Mouse (Mus musculus): Measurements from ENCODE around the gene Eci3. TPM values are rescaled to one million over a fixed set of nuclear protein-coding genes. Genes with fewer than 3 reads are reported as not detected.
A peak's percentile ranks its signal among the peaks of the same experiment; 100 is the strongest.
"Not testable (repeated sequence)": the region's sequence is repeated elsewhere in the genome, so short reads cannot be mapped to it uniquely, and the experiment has no call there.

Eci3 gene
- 0.21 TPM in 1 of 2 replicates, not detected in the other for polyA plus RNA-seq (2015; fragmentation: Nextera tagmentation; extraction: Ambion mirVana)

- Histone ChIP-seq H3K9ac (peak within 1 kb of the TSS; percentile 46), H3K9me3 (replicated peaks) (no peaks in the 10 kb centered on the region), H3K36me3 (ENCODE audit: poor library complexity, severe bottlenecking) (no peaks in the 10 kb centered on the region), H3K4me3 (peak within 1 kb of the TSS; percentile 42), H3K4me2 (peak within 1 kb of the TSS; percentile 73), H3K27me3 (peaks cover 31% of the 10 kb centered on the region), H3K4me1 (peaks cover 18% of the 10 kb centered on the region), H3K27ac (no peak within 1 kb of the TSS)
- 3% methylated on average over 32 of the region's 32 CpGs for WGBS
- ATAC-seq: peak; percentile 57
Observed at GRCm38 (mm10) chr13:34963511-34964397, at the start of gene Eci3. Eci3 (minus strand) TSS chr13:34963810.

DNA sequence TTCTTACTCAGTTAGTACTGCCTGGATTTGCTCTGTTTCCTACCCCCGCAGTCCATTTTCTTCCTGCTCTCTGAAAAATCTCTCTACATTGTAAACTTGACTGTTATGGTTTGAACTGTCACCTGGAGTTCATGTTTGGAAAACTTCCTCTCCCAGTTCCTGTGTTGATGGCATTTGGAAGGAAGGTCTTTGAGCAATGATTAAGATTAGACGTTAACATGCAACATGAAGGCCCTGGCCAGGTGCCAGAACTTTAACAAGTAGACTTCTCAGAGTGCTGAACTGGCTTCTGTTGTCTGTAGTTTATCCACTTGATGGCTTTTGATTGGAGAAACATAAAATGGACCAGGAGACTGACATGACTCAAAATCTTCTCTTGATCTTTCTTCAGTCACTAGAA lies 32.3 kb upstream of the Eci3 start:
- Histone ChIP-seq H3K4me2 (no peak overlapping the region), H3K36me3 (ENCODE audit: poor library complexity, severe bottlenecking) (0 out of 2 replicates have a peak, but pooled peaks cover under 1% of the 10 kb centered on the region), H3K9ac (no peak overlapping the region), H3K27ac (no peak overlapping the region), H3K4me3 (no peak overlapping the region), H3K27me3 (no peaks in the 10 kb centered on the region), H3K9me3 (replicated peaks) (no peaks in the 10 kb centered on the region), H3K4me1 (peaks cover 25% of the 10 kb centered on the region)
- 69% methylated on average over 2 of the region's 2 CpGs for WGBS
- ATAC-seq: no peak

DNA sequence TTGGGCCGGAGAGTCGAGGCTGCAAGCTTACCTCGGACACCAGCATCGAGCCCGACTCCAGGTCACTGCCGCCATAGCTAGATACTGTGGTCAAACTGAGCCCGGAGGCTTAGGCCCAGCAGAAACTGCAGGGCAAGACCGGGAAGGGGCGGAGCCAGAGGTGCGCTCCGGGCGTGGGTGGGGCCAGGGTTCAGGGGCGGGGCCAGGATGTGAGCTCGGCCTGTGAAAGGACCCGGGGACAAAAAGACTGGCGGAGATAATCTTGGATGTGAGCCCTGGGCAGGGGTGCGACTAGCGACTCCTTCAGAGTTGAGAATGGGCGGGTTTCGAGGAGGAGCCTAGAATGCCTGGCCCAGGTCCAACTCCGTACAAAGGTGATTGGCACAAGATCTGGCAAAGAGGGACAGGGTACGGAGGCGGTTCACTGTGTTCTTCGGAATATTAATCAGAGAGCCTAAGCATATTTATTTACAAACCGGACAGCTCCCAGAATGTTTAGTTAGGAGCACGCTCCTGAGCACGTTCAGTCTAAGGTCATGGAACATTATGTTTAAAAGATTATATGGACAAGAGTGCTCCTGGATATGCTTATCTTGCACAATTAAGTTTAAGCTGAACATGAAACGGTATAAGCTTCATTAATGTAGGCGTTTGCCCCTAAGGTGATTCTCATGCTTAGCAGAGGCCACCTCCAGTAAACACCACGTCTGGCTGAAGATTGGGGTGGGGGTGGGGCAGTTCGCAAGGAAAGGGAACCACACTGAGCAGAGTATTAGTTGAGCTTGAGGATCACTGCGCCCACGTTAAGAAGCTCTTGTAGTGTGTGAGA lies 30.6 kb upstream of the Eci3 start:
- no peaks in the 10 kb centered on the region for H3K27me3 ChIP-seq
- no peaks in the 10 kb centered on the region for H3K9me3 ChIP-seq (replicated peaks)
- H3K36me3 ChIP-seq (ENCODE audit: poor library complexity, severe bottlenecking): peaks cover 14% of the 10 kb centered on the region
- peak overlapping the region; percentile 73 for H3K9ac ChIP-seq
- peak overlapping the region; percentile 61 for H3K4me2 ChIP-seq
- H3K27ac ChIP-seq: peak overlapping the region; percentile 59
- peak; percentile 96 for ATAC-seq
- H3K4me1 ChIP-seq: peaks cover 25% of the 10 kb centered on the region
- peak overlapping the region; percentile 63 for H3K4me3 ChIP-seq
- 1% methylated on average over 33 of the region's 33 CpGs for WGBS

GRCm38 (mm10) chr13:34993595-34993982 lies 30.0 kb upstream of the Eci3 start:
- Histone ChIP-seq H3K9ac (peak overlapping the region; percentile 73), H3K27me3 (no peaks in the 10 kb centered on the region), H3K9me3 (replicated peaks) (no peaks in the 10 kb centered on the region), H3K4me3 (peak overlapping the region; percentile 63), H3K36me3 (ENCODE audit: poor library complexity, severe bottlenecking) (peaks cover 20% of the 10 kb centered on the region), H3K27ac (peak overlapping the region; percentile 59), H3K4me2 (peak overlapping the region; percentile 61), H3K4me1 (peaks cover 25% of the 10 kb centered on the region)
- WGBS: 1% methylated on average over 22 of the region's 22 CpGs
- ATAC-seq: peak; percentile 61

DNA sequence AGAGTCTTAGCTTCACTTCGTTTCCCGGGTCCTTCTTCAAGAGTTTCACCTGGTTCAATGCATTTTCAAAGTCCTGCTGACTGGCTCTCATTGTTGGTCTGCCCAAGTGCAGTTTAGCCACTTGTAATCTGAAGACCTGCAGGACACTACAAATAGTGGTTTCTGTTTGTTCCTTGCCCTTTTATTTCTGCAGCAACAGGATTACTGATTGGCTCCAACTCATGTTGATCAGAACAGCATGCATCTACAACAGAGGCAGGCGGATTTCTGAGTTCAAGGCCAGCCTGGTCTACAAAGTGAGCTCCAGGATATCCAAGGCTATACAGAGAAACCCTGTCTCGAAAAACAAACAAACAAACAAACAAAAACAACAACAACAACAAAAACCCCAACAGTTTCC lies 29.5 kb upstream of the Eci3 start:
- Histone ChIP-seq H3K9ac (peak overlapping the region; percentile 73), H3K4me2 (peak overlapping the region; percentile 61)
- WGBS: 67% methylated on average over 4 of the region's 4 CpGs

GRCm38 (mm10) chr13:34991581-34992273 lies 28.1 kb upstream of the Eci3 start:
- Histone ChIP-seq H3K4me2 (no peak overlapping the region), H3K27me3 (no peaks in the 10 kb centered on the region), H3K4me1 (peaks cover 25% of the 10 kb centered on the region), H3K9ac (no peak overlapping the region), H3K36me3 (ENCODE audit: poor library complexity, severe bottlenecking) (peaks cover 39% of the 10 kb centered on the region), H3K9me3 (replicated peaks) (no peaks in the 10 kb centered on the region), H3K4me3 (no peak overlapping the region), H3K27ac (no peak overlapping the region)
- no peak for ATAC-seq
- WGBS: 82% methylated on average over 4 of the region's 4 CpGs

More for the DNA sequence above, 29.5 kb upstream of the Eci3 start:
- H3K36me3 ChIP-seq (ENCODE audit: poor library complexity, severe bottlenecking): peaks cover 25% of the 10 kb centered on the region
- no peak for ATAC-seq
- H3K9me3 ChIP-seq (replicated peaks): no peaks in the 10 kb centered on the region
- H3K27me3 ChIP-seq: no peaks in the 10 kb centered on the region
- H3K27ac ChIP-seq: peak overlapping the region; percentile 59; the same call in 1 of the 2 replicates
- peak overlapping the region; percentile 63 for H3K4me3 ChIP-seq
- H3K4me1 ChIP-seq: peaks cover 25% of the 10 kb centered on the region

DNA sequence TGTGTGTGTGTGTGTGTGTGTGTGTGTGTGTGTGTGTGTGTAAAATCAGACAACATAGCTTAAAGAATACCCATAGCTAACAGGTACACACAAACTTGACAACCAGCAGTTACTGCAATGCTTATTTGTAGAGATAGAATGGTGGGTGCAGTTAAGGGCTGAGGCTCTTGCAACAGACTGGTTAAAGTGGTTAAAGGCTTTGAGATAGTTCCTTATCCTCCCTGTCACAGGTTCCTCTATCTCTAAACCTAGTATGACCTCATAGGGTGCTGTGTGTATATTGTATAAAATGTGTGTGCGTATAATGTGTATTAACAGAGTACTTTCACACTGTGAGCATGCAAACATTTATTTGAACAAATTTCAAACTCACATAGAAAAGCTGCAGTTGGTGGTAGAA lies 19.9 kb upstream of the Eci3 start:
- peaks cover 90% of the 10 kb centered on the region for H3K36me3 ChIP-seq (ENCODE audit: poor library complexity, severe bottlenecking)
- 100% methylated on average over 1 of the region's 1 CpGs for WGBS

DNA sequence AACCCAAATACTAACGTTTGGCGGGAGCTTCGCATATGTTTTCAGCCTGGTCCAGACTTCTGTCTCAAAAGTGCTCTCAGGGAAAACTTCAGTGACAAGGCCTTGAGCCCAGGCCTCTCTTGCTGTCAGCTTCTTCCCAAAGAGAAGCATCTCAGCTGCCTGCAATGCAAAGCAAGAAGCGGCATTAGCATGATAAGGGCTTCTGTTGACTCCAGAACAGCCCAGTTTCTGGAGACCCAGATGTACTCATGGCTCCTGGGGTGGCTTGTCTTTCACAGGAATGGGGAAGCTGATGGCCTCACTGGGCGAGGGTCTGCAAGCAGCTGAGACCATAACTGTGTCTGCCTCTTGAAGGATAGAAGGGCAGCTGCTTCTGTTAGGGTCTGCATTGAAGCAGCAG lies 15.0 kb upstream of the Eci3 start:
- not testable (repeated sequence) for ATAC-seq
- peaks cover 69% of the 10 kb centered on the region for H3K36me3 ChIP-seq (ENCODE audit: poor library complexity, severe bottlenecking)
- 70% methylated on average over 5 of the region's 5 CpGs for WGBS

More for the DNA sequence above, 19.9 kb upstream of the Eci3 start:
- not testable (repeated sequence) for H3K27ac ChIP-seq; H3K9ac ChIP-seq; H3K4me3 ChIP-seq; ATAC-seq; H3K4me2 ChIP-seq; H3K27me3 ChIP-seq; H3K9me3 ChIP-seq (replicated peaks); H3K4me1 ChIP-seq

GRCm38 (mm10) chr13:34977410-34977809 lies 13.8 kb upstream of the Eci3 start:
- H3K9me3 ChIP-seq (replicated peaks): no peaks in the 10 kb centered on the region
- no peaks in the 10 kb centered on the region for H3K4me1 ChIP-seq
- H3K27ac ChIP-seq: no peak overlapping the region
- 92% methylated on average over 3 of the region's 3 CpGs for WGBS
- H3K27me3 ChIP-seq: no peaks in the 10 kb centered on the region
- no peak overlapping the region for H3K4me2 ChIP-seq
- H3K4me3 ChIP-seq: no peak overlapping the region
- H3K36me3 ChIP-seq (ENCODE audit: poor library complexity, severe bottlenecking): peaks cover 61% of the 10 kb centered on the region
- no peak overlapping the region for H3K9ac ChIP-seq
- no peak for ATAC-seq

More for the DNA sequence above, 15.0 kb upstream of the Eci3 start:
- not testable (repeated sequence) for H3K4me2 ChIP-seq; H3K27me3 ChIP-seq; H3K27ac ChIP-seq; H3K4me3 ChIP-seq; H3K9me3 ChIP-seq (replicated peaks); H3K4me1 ChIP-seq; H3K9ac ChIP-seq

DNA sequence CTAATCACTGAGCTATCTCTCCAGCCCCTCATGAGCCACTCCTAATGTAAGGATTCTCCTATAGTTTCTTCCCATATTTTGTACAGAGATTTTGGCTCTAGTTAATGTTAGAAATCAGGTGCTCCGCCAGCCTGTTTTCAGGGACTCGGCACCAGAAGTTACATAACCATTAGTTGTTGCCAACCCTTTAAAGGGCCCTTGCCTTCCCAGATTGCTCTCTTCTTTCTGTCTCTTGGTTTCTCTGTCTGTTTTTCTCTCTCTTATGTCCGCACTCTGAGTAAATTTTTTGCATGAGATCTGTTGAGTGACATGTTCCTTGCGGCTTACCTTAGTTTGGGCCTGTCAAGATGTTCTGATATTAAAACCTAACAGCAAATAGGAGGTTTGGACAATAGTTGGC lies 12.5 kb upstream of the Eci3 start:
- no peak for ATAC-seq
- no peak overlapping the region for H3K27ac ChIP-seq
- H3K4me1 ChIP-seq: no peaks in the 10 kb centered on the region
- no peak overlapping the region for H3K4me3 ChIP-seq
- H3K4me2 ChIP-seq: no peak overlapping the region
- H3K9me3 ChIP-seq (replicated peaks): no peaks in the 10 kb centered on the region
- no peaks in the 10 kb centered on the region for H3K27me3 ChIP-seq
- no peak overlapping the region for H3K9ac ChIP-seq
- WGBS: 95% methylated on average over 4 of the region's 4 CpGs
- peaks cover 51% of the 10 kb centered on the region for H3K36me3 ChIP-seq (ENCODE audit: poor library complexity, severe bottlenecking)

- Histone ChIP-seq H3K9ac (no peak overlapping the region), H3K36me3 (ENCODE audit: poor library complexity, severe bottlenecking) (peaks cover 29% of the 10 kb centered on the region), H3K27ac (no peak overlapping the region), H3K4me2 (no peak overlapping the region), H3K27me3 (no peaks in the 10 kb centered on the region), H3K4me3 (no peak overlapping the region), H3K4me1 (no peaks in the 10 kb centered on the region), H3K9me3 (replicated peaks) (no peaks in the 10 kb centered on the region)
- WGBS: 67% methylated on average over 1 of the region's 1 CpGs
- no peak for ATAC-seq
Observed at GRCm38 (mm10) chr13:34973770-34974169, 10.2 kb upstream of the Eci3 start.
